Mouse (Mus musculus) embryonic fibroblast, embryonic 13.5 days (primary cell): ENCODE data around the gene Lacc1.
"Not testable (repeated sequence)": the region's sequence is repeated elsewhere in the genome, so short reads cannot be mapped to it uniquely, and the experiment has no call there.

ENCODE experiments used
- CTCF ChIP-seq: IDR thresholded peaks from 2 replicates; pipeline ENCODE4 v1.5.1; 2011; ENCODE audit warnings: mild to moderate bottlenecking, control low read depth, low read length, moderate library complexity, borderline replicate concordance; ENCODE audit not compliant: insufficient read depth
- POLR2A ChIP-seq: IDR thresholded peaks from 2 replicates; pipeline ENCODE4 v1.6.1; 2011; ENCODE audit warnings: low read depth, mild to moderate bottlenecking, control low read depth, low read length, moderate library complexity

GRCm38 (mm10) chr14:76990351-76990750, 46.4 kb downstream of the Lacc1 start:
- TF ChIP-seq CTCF, POLR2A: not testable (repeated sequence)
